Mouse (Mus musculus): ENCODE measurements around the gene Lrrc3b.
A peak's percentile ranks its signal among the peaks of the same experiment; 100 is the strongest.

Lrrc3b gene

DNA sequence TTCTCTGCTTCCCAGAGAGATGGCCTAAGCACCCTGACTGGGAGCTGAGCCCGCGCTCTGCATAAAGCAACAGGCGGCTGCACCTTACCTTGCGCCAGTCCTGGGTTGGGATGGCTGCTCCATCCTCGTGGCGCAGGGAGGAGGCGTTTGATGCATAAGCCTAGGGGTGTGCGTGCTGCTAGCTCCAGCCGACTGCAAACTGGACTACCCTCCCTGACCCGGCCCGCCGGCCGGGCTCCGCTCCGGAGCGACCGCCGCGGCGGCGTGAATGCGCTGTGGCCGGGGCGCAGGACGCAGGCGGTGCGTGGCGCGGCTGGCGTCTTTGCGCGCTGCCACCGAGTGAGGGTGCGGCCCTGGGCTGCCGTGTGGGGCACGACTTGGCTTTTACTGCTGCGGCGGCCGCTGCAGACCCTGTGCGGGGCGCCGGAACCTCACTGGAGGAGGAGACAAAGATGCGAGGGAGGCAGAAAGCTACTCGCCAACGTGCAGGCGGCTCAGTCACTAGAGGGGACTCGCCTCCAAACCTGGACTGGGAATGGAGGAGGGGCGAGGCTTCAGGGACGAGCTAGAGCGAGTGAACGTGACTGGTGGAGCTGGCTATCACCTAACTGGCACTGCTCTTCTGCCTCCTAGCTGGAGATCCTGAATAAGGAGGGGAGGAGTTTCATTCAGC lies at the start of gene Lrrc3b:
Lrrc3b (minus strand) TSS at position 503 of the 673 bp plus-strand sequence.
- peak; percentile 33 for DNase-seq

DNA sequence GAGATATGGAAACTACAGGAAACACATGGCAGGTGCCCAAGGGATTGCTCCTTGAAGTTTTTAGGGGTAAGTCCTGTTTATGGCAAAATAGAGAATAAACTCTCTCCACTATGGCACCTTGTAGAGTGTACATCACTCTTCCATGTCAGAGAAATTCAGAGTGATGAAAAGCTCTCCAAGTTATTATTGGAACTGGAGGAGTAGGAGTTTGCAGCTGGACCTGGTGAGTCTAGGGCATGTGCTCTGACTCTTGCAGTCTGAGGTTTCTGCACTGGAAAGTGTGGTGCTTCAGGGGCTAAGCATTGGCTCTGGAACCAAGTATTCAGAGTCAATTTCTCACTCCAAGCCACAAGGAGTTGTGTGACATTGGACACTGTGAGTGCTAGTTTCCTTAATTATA lies 38.9 kb upstream of the Lrrc3b start:
- DNase-seq = no peak

- peak; percentile 3 for DNase-seq
These were observed 697 bp downstream of the Lrrc3b start for GRCm38 (mm10) chr14:15438096-15438484.

DNA sequence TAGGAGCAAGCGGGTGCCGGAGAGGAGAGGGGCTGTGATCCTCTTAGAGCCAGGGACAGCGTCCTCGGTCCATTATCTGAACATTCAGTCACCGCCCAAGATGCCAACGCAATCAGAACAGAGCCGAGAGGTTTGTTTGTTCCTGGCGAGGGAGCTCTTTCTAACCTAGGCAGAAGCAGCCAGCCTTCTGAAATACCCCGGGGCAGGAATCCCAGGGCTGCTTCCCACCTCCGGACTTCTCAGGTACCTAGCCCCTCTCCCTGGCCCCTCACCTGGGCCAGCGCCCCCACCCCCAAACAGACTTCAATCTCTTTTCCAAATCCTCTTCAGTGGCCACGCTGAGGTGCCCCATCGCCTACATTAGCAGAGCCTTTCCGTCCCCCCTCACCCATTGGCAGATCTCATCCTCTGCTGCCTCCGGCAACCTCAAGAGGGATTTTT lies 1.3 kb downstream of the Lrrc3b start:
- peak; percentile 2 for DNase-seq

DNA sequence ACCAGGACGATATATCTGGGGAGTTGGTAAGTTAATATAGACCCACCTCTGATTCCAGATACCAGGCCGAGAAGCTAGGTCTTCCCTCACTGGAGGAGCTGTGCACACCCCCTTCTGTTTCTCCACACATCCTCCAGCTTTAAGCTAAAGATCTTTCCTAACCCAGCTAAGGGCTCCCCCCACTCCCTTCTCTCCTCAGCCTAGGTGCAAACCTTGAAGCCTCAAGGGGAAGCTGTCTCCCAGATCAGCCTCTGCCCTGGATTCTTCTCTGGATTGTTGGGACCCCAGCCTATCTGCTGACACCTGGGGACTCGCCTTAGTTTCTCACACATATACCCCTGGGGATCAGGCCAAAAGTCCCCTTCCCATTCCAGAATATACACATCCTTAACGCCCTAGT lies 1.7 kb downstream of the Lrrc3b start:
- DNase-seq = no peak

DNA sequence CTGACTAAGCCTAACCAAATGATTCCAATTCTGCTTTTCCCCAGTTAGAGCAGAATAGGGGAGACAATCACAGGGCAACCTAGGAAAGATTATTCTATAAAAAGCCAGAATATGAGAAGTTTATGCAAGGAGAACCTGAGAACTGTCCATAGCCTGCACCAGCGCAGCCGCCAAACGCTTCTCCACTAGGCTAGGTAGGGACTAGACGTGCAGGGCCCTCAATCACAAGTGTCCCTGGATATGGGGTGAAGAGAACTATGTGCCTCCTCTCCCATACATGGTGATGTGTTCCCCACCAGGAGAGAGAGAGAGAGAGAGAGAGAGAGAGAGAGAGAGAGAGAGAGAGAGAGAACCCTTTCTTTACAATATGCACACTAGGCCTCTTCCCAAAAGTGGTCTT lies 2.2 kb downstream of the Lrrc3b start:
- no peak for DNase-seq

DNA sequence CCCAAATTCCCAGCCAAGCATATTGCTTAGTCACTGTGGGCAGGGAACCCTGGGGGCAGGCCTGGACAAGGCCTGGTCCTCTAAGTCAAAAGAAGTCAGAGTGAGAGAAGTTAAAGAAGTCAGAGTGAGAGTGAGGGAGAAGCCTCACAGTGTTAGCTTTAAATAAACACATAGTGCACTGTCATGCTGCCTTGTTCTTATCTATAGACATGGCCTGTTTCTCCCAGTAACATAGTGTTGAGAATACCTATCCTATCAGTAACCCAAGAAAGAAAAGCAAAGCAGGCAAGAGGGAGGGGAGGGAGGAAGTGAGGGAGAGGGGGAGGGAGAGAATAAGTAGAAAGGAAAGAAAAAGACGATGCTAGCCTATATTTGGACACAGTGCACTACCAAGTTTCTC lies 6.4 kb downstream of the Lrrc3b start:
- no peak for DNase-seq

- DNase-seq = no peak
These were observed 17.2 kb downstream of the Lrrc3b start for GRCm38 (mm10) chr14:15421624-15422023.

DNA sequence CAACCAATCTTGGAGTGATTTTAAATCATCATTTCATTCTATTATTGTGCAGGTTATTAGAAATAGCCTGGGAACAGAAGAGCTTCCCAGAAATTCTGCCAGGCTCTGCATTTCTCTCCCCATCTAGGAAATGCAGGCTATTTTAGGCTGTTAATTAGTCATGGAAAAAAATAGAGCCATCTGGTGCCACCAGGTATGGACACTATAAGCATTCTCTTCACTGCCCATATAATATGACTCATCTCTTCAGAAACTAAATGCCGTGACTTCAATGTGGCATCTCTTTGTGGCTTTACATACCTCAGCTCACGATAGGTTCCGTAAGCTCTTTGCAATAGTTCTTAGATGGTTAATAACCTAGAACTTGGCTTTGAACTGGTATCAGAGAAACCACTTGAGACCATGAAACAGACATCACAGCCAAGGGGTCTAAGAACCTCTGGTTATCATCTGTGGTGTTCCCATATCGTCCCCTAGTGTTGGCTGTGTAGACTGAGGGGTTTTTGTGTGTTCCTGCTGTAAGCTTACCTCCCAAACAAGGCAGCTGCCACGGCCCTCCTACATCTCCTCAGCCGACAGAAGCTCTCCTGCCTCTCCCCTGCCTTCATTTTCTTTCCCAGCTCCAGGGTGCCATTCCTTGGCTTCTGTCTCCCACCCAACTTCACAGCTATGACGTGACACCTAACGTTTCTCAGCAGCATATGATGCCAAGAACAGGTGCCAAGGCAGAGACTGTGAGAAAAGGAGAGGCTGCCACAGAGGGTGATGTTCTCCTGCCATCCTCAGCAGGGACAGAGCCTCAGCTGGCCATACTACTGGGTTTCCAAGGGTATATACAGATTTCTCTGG lies 27.9 kb downstream of the Lrrc3b start:
- DNase-seq = no peak

GRCm38 (mm10) chr14:15385536-15385935 lies 53.3 kb downstream of the Lrrc3b start:
- DNase-seq = no peak

DNA sequence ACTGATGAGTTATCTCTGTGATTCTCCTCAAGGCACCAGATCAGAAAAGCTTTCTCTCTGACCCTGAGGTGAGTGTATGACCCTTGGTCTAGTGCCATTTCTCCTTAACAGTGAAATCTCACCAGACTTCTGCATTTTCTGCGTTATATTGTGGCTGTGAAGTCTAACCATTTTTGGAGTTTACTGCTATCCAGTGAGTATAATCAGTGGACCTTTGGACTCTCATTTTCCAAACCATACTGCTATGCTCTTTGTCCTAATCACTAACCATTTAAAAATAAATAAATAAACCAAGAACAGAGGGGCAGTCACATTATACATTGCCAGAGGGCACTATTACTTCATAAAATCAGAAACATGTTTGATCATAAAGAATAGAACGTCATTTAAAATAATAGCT lies 53.8 kb downstream of the Lrrc3b start:
- no peak for DNase-seq

GRCm38 (mm10) chr14:15384532-15384931 lies 54.3 kb downstream of the Lrrc3b start:
- no peak for DNase-seq

GRCm38 (mm10) chr14:15383133-15383532 lies 55.7 kb downstream of the Lrrc3b start:
- DNase-seq = no peak

GRCm38 (mm10) chr14:15377368-15377767 lies 61.4 kb downstream of the Lrrc3b start:
- no peak for DNase-seq

- peak; percentile 17 for DNase-seq
These were observed 62.0 kb downstream of the Lrrc3b start for GRCm38 (mm10) chr14:15376786-15377185.

DNA sequence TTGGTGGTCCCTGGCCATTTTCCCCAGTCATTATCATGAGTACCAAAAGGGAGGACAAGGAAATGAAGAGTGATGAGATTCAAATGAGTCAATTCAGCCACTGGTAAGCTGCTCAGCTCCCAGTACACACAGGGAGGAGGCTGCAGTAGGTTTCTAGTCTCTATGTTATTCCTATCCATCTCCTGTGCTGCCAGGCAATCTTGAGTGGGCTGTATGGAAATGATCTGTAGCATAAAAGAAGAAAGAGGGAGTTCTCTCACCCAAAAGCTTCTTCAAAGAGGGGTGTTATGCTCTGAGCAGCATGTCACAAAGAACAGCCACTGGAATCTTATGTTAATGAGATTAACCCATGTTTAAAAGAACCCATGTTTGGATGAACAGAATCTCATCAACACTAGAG lies 64.5 kb downstream of the Lrrc3b start:
- DNase-seq = no peak

DNA sequence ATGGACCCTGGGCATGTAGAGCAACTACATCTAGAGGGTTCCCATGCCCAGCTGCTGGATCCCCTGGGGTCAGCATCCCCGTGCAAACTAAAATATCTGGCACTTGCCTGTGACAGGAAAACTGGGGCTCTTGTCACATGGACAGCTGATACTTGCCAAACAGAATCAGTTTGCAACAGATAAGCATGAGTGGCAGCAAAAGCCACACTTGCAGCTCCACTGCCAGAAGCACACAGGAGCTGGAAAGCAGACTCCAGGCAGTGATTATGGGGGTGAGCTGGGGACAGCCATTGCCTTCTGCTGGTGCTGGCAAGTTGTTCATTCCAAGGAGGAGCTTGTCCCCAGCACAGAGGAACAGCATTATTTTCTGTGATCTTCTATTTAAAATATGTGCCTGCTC lies 65.8 kb downstream of the Lrrc3b start:
- DNase-seq = no peak

DNA sequence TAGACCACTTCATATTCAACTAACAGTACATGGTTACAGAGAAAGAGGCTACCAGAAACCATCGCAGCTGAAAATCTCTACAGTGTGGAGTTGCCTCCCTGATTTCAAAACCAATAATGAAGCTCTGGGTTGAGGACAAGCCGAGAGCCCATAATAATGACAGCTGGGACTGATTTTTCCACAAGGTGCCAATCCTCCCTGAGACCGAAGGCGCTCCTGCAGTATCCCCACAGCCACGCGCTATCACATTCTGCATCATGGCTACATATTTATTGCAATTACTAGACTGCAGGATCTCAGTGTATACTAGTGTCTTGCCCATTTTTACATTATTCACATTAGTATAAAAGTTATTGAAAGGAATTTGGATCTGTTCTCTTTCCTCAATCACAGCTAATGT lies 73.7 kb downstream of the Lrrc3b start:
- DNase-seq = no peak

- DNase-seq = no peak
These were observed 78.9 kb downstream of the Lrrc3b start for GRCm38 (mm10) chr14:15359893-15360292.

GRCm38 (mm10) chr14:15359134-15359533 lies 79.7 kb downstream of the Lrrc3b start:
- no peak for DNase-seq

- peak; percentile 76 for DNase-seq
These were observed 83.3 kb downstream of the Lrrc3b start for GRCm38 (mm10) chr14:15355512-15355911.

DNA sequence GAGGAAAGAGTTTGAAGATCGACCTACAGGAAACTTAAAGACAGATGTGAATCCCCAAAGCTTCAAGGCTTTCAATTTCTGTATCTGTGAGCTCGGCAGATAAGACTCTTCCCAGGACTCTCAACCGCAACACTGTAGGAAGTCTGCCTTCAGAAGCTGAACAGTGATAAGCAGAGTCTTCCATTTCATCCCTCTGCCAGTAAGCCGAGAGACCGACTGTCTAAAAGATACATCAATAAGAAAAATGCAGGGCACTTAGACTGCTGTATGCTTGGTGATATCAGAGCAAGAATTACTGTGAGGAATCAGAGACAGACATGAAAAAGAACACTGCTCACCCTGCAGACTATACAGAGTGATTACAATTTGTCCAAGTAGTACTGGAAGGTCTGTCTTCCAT lies 84.5 kb downstream of the Lrrc3b start:
- DNase-seq = no peak

GRCm38 (mm10) chr14:15333130-15333529 lies 105.7 kb downstream of the Lrrc3b start:
- DNase-seq = no peak

- no peak for DNase-seq
These were observed 107.4 kb downstream of the Lrrc3b start for GRCm38 (mm10) chr14:15331370-15331769.

Measured in kidney, adult 9 months (tissue).